Mouse (Mus musculus) liver, embryonic 15.5 days (tissue): ENCODE results near the gene Olfr617. TPM values are rescaled to one million over a fixed set of nuclear protein-coding genes. Genes with fewer than 3 reads are reported as not detected.
"Not testable (repeated sequence)": the region's sequence is repeated elsewhere in the genome, so short reads cannot be mapped to it uniquely, and the experiment has no call there.

ENCODE experiments used
- ATAC-seq: fragments of 200-750 bp; cut with Nextera tagmentation; 2 replicates; pipeline ENCODE4 v1.8.0; 2017; ENCODE audit warnings: moderate number of reproducible peaks, mild to moderate bottlenecking, moderate library complexity; ENCODE audit not compliant: insufficient read depth
- H3K27ac ChIP-seq: fragments of 300-500 bp; sonication (generic); replicated peaks from 2 replicates; pipeline ENCODE4 v1.5.1; 2015; ENCODE audit warnings: mild to moderate bottlenecking, inconsistent platforms
- H3K27me3 ChIP-seq: fragments of 300-500 bp; sonication (generic); 2 replicates; pipeline ENCODE4 v1.6.1; 2015; ENCODE audit warnings: mild to moderate bottlenecking, inconsistent platforms
- H3K36me3 ChIP-seq: fragments of 300-500 bp; sonication (generic); replicated peaks from 2 replicates; pipeline ENCODE4 v1.6.1; 2015; ENCODE audit warnings: moderate library complexity, mild to moderate bottlenecking, inconsistent platforms
- H3K4me1 ChIP-seq: fragments of 300-500 bp; sonication (generic); replicated peaks from 2 replicates; pipeline ENCODE4 v1.6.1; 2015; ENCODE audit warnings: inconsistent platforms
- H3K4me2 ChIP-seq: fragments of 300-500 bp; sonication (generic); 2 replicates; pipeline ENCODE4 v1.6.1; 2015; ENCODE audit warnings: moderate library complexity, mild to moderate bottlenecking, inconsistent platforms
- H3K4me3 ChIP-seq: fragments of 300-500 bp; sonication (generic); replicated peaks from 2 replicates; pipeline ENCODE4 v1.5.1; 2015; ENCODE audit warnings: mild to moderate bottlenecking, inconsistent platforms
- H3K9ac ChIP-seq: fragments of 300-500 bp; sonication (generic); 2 replicates; pipeline ENCODE4 v1.6.1; 2015; ENCODE audit warnings: moderate library complexity, mild to moderate bottlenecking, inconsistent platforms
- H3K9me3 ChIP-seq: fragments of 300-500 bp; sonication (generic); replicated peaks from 2 replicates; pipeline ENCODE4 v1.6.1; 2016; ENCODE audit warnings: inconsistent platforms
- WGBS: fragments of 180-500 bp; shearing (Covaris S2); methylation state at CpG from one replicate; pipeline ENCODE4 v1.1.7; 2015; ENCODE audit warnings: mixed read lengths; ENCODE audit not compliant: insufficient replicate concordance; 5-methylcytosine and 5-hydroxymethylcytosine counted together
- microRNA-seq: library from miRNA; unstranded; fragments of <30 nt; microRNA quantifications from one replicate; pipeline ENCODE4, GENCODE M21; 2016
- polyA plus RNA-seq: library from polyadenylated mRNA; unstranded; fragments of >200 nt; fragmentation: Nextera tagmentation; extraction: Ambion mirVana; gene quantifications from 2 replicates; pipeline ENCODE4 v1.2.1, GENCODE M21; 2015

The Olfr617 gene
- not detected in 2 replicates for polyA plus RNA-seq

DNA sequence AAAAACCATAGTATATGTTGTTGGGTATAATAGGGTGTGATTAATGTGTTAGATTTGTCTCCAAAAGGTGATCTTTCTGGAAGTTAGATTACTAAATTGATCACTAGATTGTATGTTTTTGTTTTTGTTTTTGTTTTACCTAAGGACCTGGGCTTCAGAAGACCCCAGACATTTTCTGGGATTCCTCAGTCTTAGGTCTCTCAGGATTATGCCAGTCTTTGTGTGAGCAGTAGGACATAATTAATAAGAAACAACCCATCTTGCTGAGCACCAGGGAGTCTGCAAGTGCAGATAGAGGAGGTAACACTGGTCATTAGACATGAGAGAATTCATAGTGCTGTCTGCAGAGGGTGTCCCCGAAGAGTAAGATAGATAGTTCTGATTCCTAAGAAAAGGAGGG, at the start of gene Olfr617:
Olfr617 (plus strand) TSS at position 301 of the 400 bp plus-strand sequence.
- H3K9me3 ChIP-seq: no peaks in the 10 kb centered on the region
- no peaks in the 10 kb centered on the region for H3K27me3 ChIP-seq
- no peak within 1 kb of the TSS for H3K4me2 ChIP-seq
- H3K9ac ChIP-seq: no peak within 1 kb of the TSS
- no peaks in the 10 kb centered on the region for H3K36me3 ChIP-seq
- no peak within 1 kb of the TSS for H3K4me3 ChIP-seq
- H3K4me1 ChIP-seq: no peaks in the 10 kb centered on the region
- ATAC-seq: no peak
- 59% methylated on average over 1 of the region's 1 CpGs for WGBS
- H3K27ac ChIP-seq: no peak within 1 kb of the TSS

- WGBS: 51% methylated on average over 2 of the region's 2 CpGs
- not testable (repeated sequence) for H3K27me3 ChIP-seq, H3K9me3 ChIP-seq
These were observed 30.2 kb upstream of the Olfr617 start, which contains the start of gene Olfr612 for GRCm38 (mm10) chr7:103542617-103543016. Olfr612 (minus strand) TSS chr7:103542717.

DNA sequence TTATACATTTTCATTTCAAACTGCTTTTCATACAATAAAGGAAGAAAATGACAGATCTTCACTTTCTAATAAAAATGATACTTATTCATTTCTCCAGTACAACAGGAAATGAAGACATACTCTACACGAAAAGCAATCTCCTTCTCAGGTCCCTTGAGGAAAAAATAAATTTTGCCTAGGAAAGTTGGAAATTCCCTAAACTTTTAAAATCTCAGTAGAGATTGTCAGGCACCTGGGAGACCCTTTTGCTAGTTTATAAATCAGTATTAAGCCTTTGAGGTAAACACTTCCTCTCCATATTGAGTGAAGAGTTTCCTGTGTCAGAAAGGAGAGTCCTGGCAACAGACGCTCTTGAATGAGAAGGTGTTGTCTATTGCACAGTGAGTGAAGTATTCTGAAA, 25.1 kb upstream of the Olfr617 start, which contains the start of gene Olfr613:
Olfr613 (plus strand) TSS at position 301 of the 400 bp plus-strand sequence.
- Histone ChIP-seq H3K4me2 (no peak within 1 kb of the TSS), H3K27ac (no peak within 1 kb of the TSS), H3K36me3 (no peaks in the 10 kb centered on the region), H3K4me1 (no peaks in the 10 kb centered on the region), H3K4me3 (no peak within 1 kb of the TSS), H3K27me3 (no peaks in the 10 kb centered on the region), H3K9me3 (no peaks in the 10 kb centered on the region), H3K9ac (no peak within 1 kb of the TSS)
- 40% methylated on average over 2 of the region's 2 CpGs for WGBS
- ATAC-seq: no peak

More at GRCm38 (mm10) chr7:103542617-103543016, 30.2 kb upstream of the Olfr617 start, which contains the start of gene Olfr612:
- not testable (repeated sequence) for H3K36me3 ChIP-seq, ATAC-seq, H3K4me2 ChIP-seq, H3K9ac ChIP-seq, H3K4me1 ChIP-seq, H3K27ac ChIP-seq, H3K4me3 ChIP-seq

GRCm38 (mm10) chr7:103555779-103556178, 17.1 kb upstream of the Olfr617 start, which contains the start of gene Olfr615:
Olfr615 (plus strand) TSS chr7:103556079.
- Histone ChIP-seq H3K9me3 (no peaks in the 10 kb centered on the region), H3K27ac (no peak within 1 kb of the TSS), H3K4me1 (no peaks in the 10 kb centered on the region), H3K4me2 (no peak within 1 kb of the TSS), H3K27me3 (no peaks in the 10 kb centered on the region), H3K9ac (no peak within 1 kb of the TSS), H3K36me3 (no peaks in the 10 kb centered on the region), H3K4me3 (no peak within 1 kb of the TSS)
- WGBS: 62% methylated on average over 2 of the region's 2 CpGs
- no peak for ATAC-seq

- Histone ChIP-seq H3K4me1 (no peaks in the 10 kb centered on the region), H3K36me3 (no peaks in the 10 kb centered on the region), H3K9ac (no peak within 1 kb of the TSS), H3K4me3 (no peak within 1 kb of the TSS), H3K27me3 (no peaks in the 10 kb centered on the region), H3K4me2 (no peak within 1 kb of the TSS), H3K27ac (no peak within 1 kb of the TSS), H3K9me3 (no peaks in the 10 kb centered on the region)
- 53% methylated on average over 3 of the region's 3 CpGs for WGBS
- no peak for ATAC-seq
These were observed 3.8 kb upstream of the Olfr617 start, which contains the start of gene Olfr616 for GRCm38 (mm10) chr7:103569043-103569442. Olfr616 (minus strand) TSS chr7:103569143.

DNA sequence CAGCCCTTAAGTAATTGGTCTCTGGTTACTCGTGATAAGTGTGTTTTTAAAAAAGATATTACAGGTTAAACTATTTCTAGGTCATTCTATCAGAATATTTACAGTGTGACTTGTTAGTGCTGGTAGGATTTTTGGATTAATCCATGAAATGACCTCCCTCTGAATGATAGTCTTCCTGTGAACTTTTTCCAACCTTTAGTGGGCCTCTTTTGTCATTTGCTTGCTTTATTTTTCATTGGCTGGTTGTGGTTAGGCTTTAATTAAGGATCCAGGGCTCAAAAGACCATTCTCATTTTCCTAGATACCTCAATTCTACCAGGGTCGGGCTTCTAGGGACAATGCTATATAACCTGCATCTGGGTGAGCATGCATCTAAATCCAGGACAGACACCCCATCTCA, 16.9 kb downstream of the Olfr617 start, which contains the start of gene Olfr618:
Olfr618 (plus strand) TSS at position 301 of the 400 bp plus-strand sequence.
- 43% methylated on average over 2 of the region's 2 CpGs for WGBS
- H3K4me3 ChIP-seq: no peak within 1 kb of the TSS

GRCm38 (mm10) chr7:103600275-103600674, 27.4 kb downstream of the Olfr617 start, which contains the start of gene Olfr619:
Olfr619 (plus strand) TSS chr7:103600575.
- no peaks in the 10 kb centered on the region for H3K4me1 ChIP-seq

More for the DNA sequence above, 16.9 kb downstream of the Olfr617 start, which contains the start of gene Olfr618:
- no peaks in the 10 kb centered on the region for H3K27me3 ChIP-seq
- H3K36me3 ChIP-seq: no peaks in the 10 kb centered on the region
- no peaks in the 10 kb centered on the region for H3K9me3 ChIP-seq
- ATAC-seq: no peak
- no peak within 1 kb of the TSS for H3K4me2 ChIP-seq
- H3K9ac ChIP-seq: no peak within 1 kb of the TSS
- H3K4me1 ChIP-seq: no peaks in the 10 kb centered on the region
- H3K27ac ChIP-seq: no peak within 1 kb of the TSS

GRCm38 (mm10) chr7:103607425-103607824, 34.6 kb downstream of the Olfr617 start:
- no peak overlapping the region for H3K4me2 ChIP-seq
- WGBS: 23% methylated on average over 2 of the region's 2 CpGs
- H3K36me3 ChIP-seq: no peaks in the 10 kb centered on the region
- no peaks in the 10 kb centered on the region for H3K9me3 ChIP-seq
- no peaks in the 10 kb centered on the region for H3K27me3 ChIP-seq
- no peak overlapping the region for H3K4me3 ChIP-seq
- H3K9ac ChIP-seq: no peak overlapping the region
- no peak overlapping the region for H3K27ac ChIP-seq
- H3K4me1 ChIP-seq: no peaks in the 10 kb centered on the region
- ATAC-seq: no peak

More at GRCm38 (mm10) chr7:103600275-103600674, 27.4 kb downstream of the Olfr617 start, which contains the start of gene Olfr619:
- no peak within 1 kb of the TSS for H3K27ac ChIP-seq
- no peaks in the 10 kb centered on the region for H3K36me3 ChIP-seq
- no peak within 1 kb of the TSS for H3K4me2 ChIP-seq
- ATAC-seq: no peak
- H3K27me3 ChIP-seq: no peaks in the 10 kb centered on the region
- no peak within 1 kb of the TSS for H3K4me3 ChIP-seq
- no peaks in the 10 kb centered on the region for H3K9me3 ChIP-seq
- no peak within 1 kb of the TSS for H3K9ac ChIP-seq

DNA sequence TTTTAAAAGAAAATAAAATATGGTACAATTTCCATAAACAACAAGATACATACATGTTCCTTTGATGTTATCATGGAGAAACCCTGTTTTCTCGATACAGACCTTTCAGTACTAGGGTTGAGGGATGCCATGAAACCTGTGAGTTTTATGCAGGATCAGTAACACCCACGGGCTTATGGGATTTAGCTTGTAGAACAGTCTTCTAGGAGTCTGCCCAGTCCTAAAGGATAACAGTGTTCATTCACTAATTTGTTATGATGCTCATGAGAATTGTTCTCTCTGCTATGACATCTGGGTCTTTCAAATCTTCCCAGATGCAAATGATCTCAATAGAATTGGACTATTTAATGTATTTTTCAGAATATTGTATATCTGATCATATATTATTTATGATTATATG, 39.6 kb downstream of the Olfr617 start, which contains the start of gene Olfr620:
Olfr620 (minus strand) TSS at position 101 of the 400 bp plus-strand sequence.
- Histone ChIP-seq H3K27ac (no peak within 1 kb of the TSS), H3K4me3 (no peak within 1 kb of the TSS), H3K9ac (no peak within 1 kb of the TSS), H3K36me3 (no peaks in the 10 kb centered on the region), H3K9me3 (no peaks in the 10 kb centered on the region), H3K4me1 (no peaks in the 10 kb centered on the region), H3K4me2 (no peak within 1 kb of the TSS), H3K27me3 (no peaks in the 10 kb centered on the region)
- 43% methylated on average over 2 of the region's 2 CpGs for WGBS
- no peak for ATAC-seq

Small RNAs within 50 kb of the gene (microRNA-seq; reads per million reads assigned to microRNA genes)
- not detected for gene Gm26506

Other genes with a start within 250 kb of the Olfr617 start
- not detected in 2 replicates for gene Olfr598, start 249.5 kb upstream of the Olfr617 start, polyA plus RNA-seq
- not detected in 2 replicates for gene Olfr599, start 237.1 kb upstream of the Olfr617 start, polyA plus RNA-seq
- gene Olfr600, start 223.4 kb upstream of the Olfr617 start, polyA plus RNA-seq: not detected in 2 replicates
- not detected in 2 replicates for gene Olfr601, start 210.4 kb upstream of the Olfr617 start, polyA plus RNA-seq
- not detected in 2 replicates for gene Olfr603, start 186.9 kb upstream of the Olfr617 start, polyA plus RNA-seq
- gene Usp17lc, start 158.0 kb upstream of the Olfr617 start, polyA plus RNA-seq: not detected in 2 replicates
- gene Olfr605, start 127.6 kb upstream of the Olfr617 start, polyA plus RNA-seq: not detected in 2 replicates
- not detected in 2 replicates for gene Olfr606, start 124.0 kb upstream of the Olfr617 start, polyA plus RNA-seq
- not detected in 2 replicates for gene Olfr607, start 108.9 kb upstream of the Olfr617 start, polyA plus RNA-seq
- gene Olfr608, start 103.2 kb upstream of the Olfr617 start, polyA plus RNA-seq: not detected in 2 replicates
- not detected in 2 replicates for gene Olfr609, start 75.0 kb upstream of the Olfr617 start, polyA plus RNA-seq
- gene Olfr610, start 60.9 kb upstream of the Olfr617 start, polyA plus RNA-seq: not detected in 2 replicates
- gene Olfr611, start 52.2 kb upstream of the Olfr617 start, polyA plus RNA-seq: not detected in 2 replicates
- not detected in 2 replicates for gene Olfr612, start 30.3 kb upstream of the Olfr617 start, polyA plus RNA-seq
- not detected in 2 replicates for gene Olfr613, start 25.0 kb upstream of the Olfr617 start, polyA plus RNA-seq
- not detected in 2 replicates for gene Olfr615, start 17.0 kb upstream of the Olfr617 start, polyA plus RNA-seq
- not detected in 2 replicates for gene Olfr616, start 3.9 kb upstream of the Olfr617 start, polyA plus RNA-seq
- gene Olfr618, start 17.0 kb downstream of the Olfr617 start, polyA plus RNA-seq: not detected in 2 replicates
- gene Olfr619, start 27.5 kb downstream of the Olfr617 start, polyA plus RNA-seq: not detected in 2 replicates
- not detected in 2 replicates for gene Olfr620, start 39.5 kb downstream of the Olfr617 start, polyA plus RNA-seq
- gene Olfr622, start 69.6 kb downstream of the Olfr617 start, polyA plus RNA-seq: not detected in 2 replicates
- gene Olfr623, start 90.6 kb downstream of the Olfr617 start, polyA plus RNA-seq: not detected in 2 replicates
- 0.02 TPM in 2 replicates for gene Olfr624, start 98.1 kb downstream of the Olfr617 start, polyA plus RNA-seq
- not detected in 2 replicates for gene Olfr625-ps1, start 109.7 kb downstream of the Olfr617 start, polyA plus RNA-seq
- gene Olfr243, start 141.6 kb downstream of the Olfr617 start, polyA plus RNA-seq: not detected in 2 replicates
- gene Olfr628, start 157.3 kb downstream of the Olfr617 start, polyA plus RNA-seq: not detected in 2 replicates
- 0.08 TPM in 1 of 2 replicates, not detected in the other for gene Olfr629, start 171.9 kb downstream of the Olfr617 start, polyA plus RNA-seq
- gene Olfr630, start 184.3 kb downstream of the Olfr617 start, polyA plus RNA-seq: not detected in 2 replicates
- gene Olfr69, start 198.5 kb downstream of the Olfr617 start, polyA plus RNA-seq: not detected in 2 replicates
- not detected in 2 replicates for gene Olfr68, start 206.6 kb downstream of the Olfr617 start, polyA plus RNA-seq
- gene Olfr67, start 218.8 kb downstream of the Olfr617 start, polyA plus RNA-seq: not detected in 2 replicates
- gene Hbb-bt, start 240.9 kb downstream of the Olfr617 start, polyA plus RNA-seq: 48,050 and 52,773 TPM in 2 replicates